Mouse (Mus musculus): Measurements from ENCODE around the gene Fggy. TPM values are rescaled to one million over a fixed set of nuclear protein-coding genes. Genes with fewer than 3 reads are reported as not detected.

Fggy gene
- polyA plus RNA-seq, 1 experiment from 2014 or later: 5.3 TPM

- DNase-seq (ENCODE audit: low spot score) (no peak), ATAC-seq (ENCODE audit: low FRiP score, low TSS enrichment) (no peak)
- Histone ChIP-seq H3K9ac (ENCODE audit: low read length) (no peak overlapping the region), H3K27me3 (ENCODE audit: control insufficient read depth, insufficient read depth, low read length) (no peaks in the 10 kb centered on the region), H3K4me3 (ENCODE audit: low read depth, low read length) (no peak overlapping the region), H3K4me2 (replicated peaks; ENCODE audit: low read depth) (no peak overlapping the region), H3K9me3 (ENCODE audit: control insufficient read depth, low read length) (no peaks in the 10 kb centered on the region), H3K4me1 (replicated peaks; ENCODE audit: control insufficient read depth, insufficient read depth) (no peaks in the 10 kb centered on the region), H3K36me3 (ENCODE audit: control insufficient read depth, insufficient read depth, low read length) (no peaks in the 10 kb centered on the region), H3K27ac (replicated peaks) (no peak overlapping the region)
- TF ChIP-seq CTCF (IDR thresholded peaks at IDR 0.05; ENCODE audit: low read depth): no peak
- 43% methylated on average over 3 of the region's 3 CpGs for WGBS
These were observed 101.7 kb downstream of the Fggy start for GRCm38 (mm10) chr4:95659024-95659423.

GRCm38 (mm10) chr4:95663596-95663995 is 106.3 kb downstream of the Fggy start:
- no peak for DNase-seq (ENCODE audit: low spot score)
- H3K27ac ChIP-seq (replicated peaks): no peak overlapping the region
- H3K27me3 ChIP-seq (ENCODE audit: control insufficient read depth, insufficient read depth, low read length): no peaks in the 10 kb centered on the region
- H3K4me1 ChIP-seq (replicated peaks; ENCODE audit: control insufficient read depth, insufficient read depth): no peaks in the 10 kb centered on the region
- no peaks in the 10 kb centered on the region for H3K9me3 ChIP-seq (ENCODE audit: control insufficient read depth, low read length)
- H3K4me3 ChIP-seq (ENCODE audit: low read depth, low read length): no peak overlapping the region
- no peak for TF ChIP-seq EP300 (optimal IDR thresholded peaks at IDR 0.05)
- no peak for TF ChIP-seq CTCF (IDR thresholded peaks at IDR 0.05; ENCODE audit: low read depth)
- H3K36me3 ChIP-seq (ENCODE audit: control insufficient read depth, insufficient read depth, low read length): no peaks in the 10 kb centered on the region
- ATAC-seq (ENCODE audit: low FRiP score, low TSS enrichment): no peak
- H3K9ac ChIP-seq (ENCODE audit: low read length): no peak overlapping the region
- H3K4me2 ChIP-seq (replicated peaks; ENCODE audit: low read depth): no peak overlapping the region
- WGBS: 81% methylated on average over 4 of the region's 4 CpGs

- no peak overlapping the region for H3K9ac ChIP-seq (ENCODE audit: low read length)
- no peak for TF ChIP-seq EP300 (optimal IDR thresholded peaks at IDR 0.05)
- TF ChIP-seq CTCF (IDR thresholded peaks at IDR 0.05; ENCODE audit: low read depth): no peak
- WGBS: 61% methylated on average over 3 of the region's 3 CpGs
These were observed 107.0 kb downstream of the Fggy start for GRCm38 (mm10) chr4:95664327-95664726.

GRCm38 (mm10) chr4:95666284-95666889 is 109.1 kb downstream of the Fggy start:
- TF ChIP-seq EP300 (optimal IDR thresholded peaks at IDR 0.05) (no peak), CTCF (IDR thresholded peaks at IDR 0.05; ENCODE audit: low read depth) (no peak)
- Histone ChIP-seq H3K9ac (ENCODE audit: low read length) (no peak overlapping the region), H3K4me2 (replicated peaks; ENCODE audit: low read depth) (no peak overlapping the region), H3K36me3 (ENCODE audit: control insufficient read depth, insufficient read depth, low read length) (no peaks in the 10 kb centered on the region), H3K4me1 (replicated peaks; ENCODE audit: control insufficient read depth, insufficient read depth) (no peaks in the 10 kb centered on the region), H3K27ac (replicated peaks) (no peak overlapping the region), H3K9me3 (ENCODE audit: control insufficient read depth, low read length) (no peaks in the 10 kb centered on the region), H3K27me3 (ENCODE audit: control insufficient read depth, insufficient read depth, low read length) (no peaks in the 10 kb centered on the region), H3K4me3 (ENCODE audit: low read depth, low read length) (no peak overlapping the region)
- ATAC-seq (ENCODE audit: low FRiP score, low TSS enrichment): no peak
- 65% methylated on average over 7 of the region's 7 CpGs for WGBS
- no peak for DNase-seq (ENCODE audit: low spot score)

More at GRCm38 (mm10) chr4:95664327-95664726, 107.0 kb downstream of the Fggy start:
- no peaks in the 10 kb centered on the region for H3K36me3 ChIP-seq (ENCODE audit: control insufficient read depth, insufficient read depth, low read length)
- no peaks in the 10 kb centered on the region for H3K9me3 ChIP-seq (ENCODE audit: control insufficient read depth, low read length)
- H3K4me2 ChIP-seq (replicated peaks; ENCODE audit: low read depth): no peak overlapping the region
- H3K27ac ChIP-seq (replicated peaks): no peak overlapping the region
- H3K27me3 ChIP-seq (ENCODE audit: control insufficient read depth, insufficient read depth, low read length): no peaks in the 10 kb centered on the region
- H3K4me3 ChIP-seq (ENCODE audit: low read depth, low read length): no peak overlapping the region
- ATAC-seq (ENCODE audit: low FRiP score, low TSS enrichment): no peak
- no peak for DNase-seq (ENCODE audit: low spot score)
- H3K4me1 ChIP-seq (replicated peaks; ENCODE audit: control insufficient read depth, insufficient read depth): no peaks in the 10 kb centered on the region

GRCm38 (mm10) chr4:95666896-95667295 is 109.6 kb downstream of the Fggy start:
- Histone ChIP-seq H3K4me3 (ENCODE audit: low read depth, low read length) (no peak overlapping the region), H3K9ac (ENCODE audit: low read length) (no peak overlapping the region), H3K9me3 (ENCODE audit: control insufficient read depth, low read length) (no peaks in the 10 kb centered on the region), H3K27me3 (ENCODE audit: control insufficient read depth, insufficient read depth, low read length) (no peaks in the 10 kb centered on the region), H3K27ac (replicated peaks) (no peak overlapping the region), H3K4me1 (replicated peaks; ENCODE audit: control insufficient read depth, insufficient read depth) (no peaks in the 10 kb centered on the region), H3K36me3 (ENCODE audit: control insufficient read depth, insufficient read depth, low read length) (no peaks in the 10 kb centered on the region), H3K4me2 (replicated peaks; ENCODE audit: low read depth) (no peak overlapping the region)
- TF ChIP-seq EP300 (optimal IDR thresholded peaks at IDR 0.05) (no peak), CTCF (IDR thresholded peaks at IDR 0.05; ENCODE audit: low read depth) (no peak)
- WGBS: 82% methylated on average over 2 of the region's 2 CpGs
- DNase-seq (ENCODE audit: low spot score) (no peak), ATAC-seq (ENCODE audit: low FRiP score, low TSS enrichment) (no peak)

- H3K27ac ChIP-seq (replicated peaks): no peak overlapping the region
- no peak overlapping the region for H3K4me2 ChIP-seq (replicated peaks; ENCODE audit: low read depth)
- H3K36me3 ChIP-seq (ENCODE audit: control insufficient read depth, insufficient read depth, low read length): no peaks in the 10 kb centered on the region
- no peak for ATAC-seq (ENCODE audit: low FRiP score, low TSS enrichment)
- no peak overlapping the region for H3K4me3 ChIP-seq (ENCODE audit: low read depth, low read length)
- no peaks in the 10 kb centered on the region for H3K9me3 ChIP-seq (ENCODE audit: control insufficient read depth, low read length)
- no peak for TF ChIP-seq CTCF (IDR thresholded peaks at IDR 0.05; ENCODE audit: low read depth)
- DNase-seq (ENCODE audit: low spot score): no peak
- no peaks in the 10 kb centered on the region for H3K27me3 ChIP-seq (ENCODE audit: control insufficient read depth, insufficient read depth, low read length)
- no peak overlapping the region for H3K9ac ChIP-seq (ENCODE audit: low read length)
- WGBS: 92% methylated on average over 1 of the region's 1 CpGs
- H3K4me1 ChIP-seq (replicated peaks; ENCODE audit: control insufficient read depth, insufficient read depth): no peaks in the 10 kb centered on the region
These were observed 110.3 kb downstream of the Fggy start for GRCm38 (mm10) chr4:95667595-95667994.
